Mouse (Mus musculus) hindbrain, embryonic 13.5 days (tissue): ENCODE measurements around the gene Samd4. TPM values are rescaled to one million over a fixed set of nuclear protein-coding genes. Genes with fewer than 3 reads are reported as not detected.

Experiments used
- ATAC-seq: fragments of 200-750 bp; cut with Nextera tagmentation; 2 replicates; pipeline ENCODE4 v1.8.0; 2017; ENCODE audit warnings: moderate TSS enrichment; ENCODE audit not compliant: low FRiP score
- H3K27ac ChIP-seq: fragments of 300-500 bp; sonication (generic); 2 replicates; pipeline ENCODE4 v1.5.1; 2015; ENCODE audit warnings: inconsistent platforms, mild to moderate bottlenecking, moderate library complexity
- H3K27me3 ChIP-seq: fragments of 300-500 bp; sonication (generic); 2 replicates; pipeline ENCODE4 v1.6.1; 2015; ENCODE audit warnings: mild to moderate bottlenecking, inconsistent platforms
- H3K36me3 ChIP-seq: fragments of 300-500 bp; sonication (generic); 2 replicates; pipeline ENCODE4 v1.6.1; 2015; ENCODE audit warnings: mild to moderate bottlenecking, inconsistent platforms
- H3K4me1 ChIP-seq: fragments of 300-500 bp; sonication (generic); replicated peaks from 2 replicates; pipeline ENCODE4 v1.6.1; 2015; ENCODE audit warnings: inconsistent platforms
- H3K4me2 ChIP-seq: fragments of 300-500 bp; sonication (generic); 2 replicates; pipeline ENCODE4 v1.6.1; 2015; ENCODE audit warnings: inconsistent platforms, mild to moderate bottlenecking, moderate library complexity
- H3K4me3 ChIP-seq: fragments of 300-500 bp; sonication (generic); 2 replicates; pipeline ENCODE4 v1.5.1; 2015; ENCODE audit warnings: mild to moderate bottlenecking, inconsistent platforms
- H3K9ac ChIP-seq: fragments of 300-500 bp; sonication (generic); 2 replicates; pipeline ENCODE4 v1.6.1; 2015; ENCODE audit warnings: mild to moderate bottlenecking, inconsistent platforms
- H3K9me3 ChIP-seq: fragments of 300-500 bp; sonication (generic); 2 replicates; pipeline ENCODE4 v1.6.1; 2016; ENCODE audit warnings: inconsistent platforms
- WGBS: fragments of 180-500 bp; shearing (Covaris S2); methylation state at CpG from one replicate; pipeline ENCODE4 v1.1.7; 2015; 5-methylcytosine and 5-hydroxymethylcytosine counted together
- polyA plus RNA-seq: library from polyadenylated mRNA; unstranded; fragments of >200 nt; fragmentation: Nextera tagmentation; extraction: Ambion mirVana; gene quantifications from 2 replicates; pipeline ENCODE4 v1.2.1, GENCODE M21; 2015

Samd4 gene
- polyA plus RNA-seq, 1 experiment from 2014 or later: 3.6 TPM

DNA sequence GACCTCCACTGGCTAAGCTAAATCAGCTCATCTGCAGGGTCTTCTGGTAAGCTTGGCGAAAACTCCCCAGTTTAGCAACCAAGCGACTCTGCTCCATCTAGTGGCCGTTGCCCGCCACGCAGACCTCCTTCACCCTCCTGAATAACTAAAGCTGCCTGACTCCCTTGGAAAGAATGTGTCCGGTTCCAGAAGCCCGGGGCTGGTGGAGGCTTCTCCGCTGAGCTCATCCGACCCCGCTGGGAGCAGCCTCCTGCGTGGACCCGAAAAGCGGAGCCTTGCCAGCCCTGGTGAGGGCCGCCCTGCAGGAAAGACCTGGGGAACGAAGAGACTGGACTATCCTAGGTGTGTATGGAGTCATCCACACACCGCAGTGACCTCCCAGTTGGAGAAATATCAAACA is 204.1 kb downstream of the Samd4 start:
- peak overlapping the region; percentile 70 for H3K9ac ChIP-seq
- peak overlapping the region; percentile 79 for H3K4me2 ChIP-seq
- peak overlapping the region; percentile 36 for H3K4me3 ChIP-seq
- WGBS: 3% methylated on average over 16 of the region's 16 CpGs
- peak; percentile 91 for ATAC-seq
- no peaks in the 10 kb centered on the region for H3K36me3 ChIP-seq
- H3K27ac ChIP-seq: no peak overlapping the region
- H3K27me3 ChIP-seq: no peaks in the 10 kb centered on the region
- H3K4me1 ChIP-seq: peaks cover 14% of the 10 kb centered on the region
- H3K9me3 ChIP-seq: no peaks in the 10 kb centered on the region

- Histone ChIP-seq H3K27ac (no peak overlapping the region), H3K36me3 (no peaks in the 10 kb centered on the region), H3K27me3 (no peaks in the 10 kb centered on the region), H3K9me3 (no peaks in the 10 kb centered on the region), H3K4me3 (peak overlapping the region; percentile 36), H3K4me1 (peaks cover 14% of the 10 kb centered on the region), H3K9ac (peak overlapping the region; percentile 70; the same call in 1 of the 2 replicates), H3K4me2 (peak overlapping the region; percentile 79)
- ATAC-seq: peak; percentile 61
- WGBS: 28% methylated on average over 5 of the region's 5 CpGs
Observed at GRCm38 (mm10) chr14:47087182-47087581, 204.5 kb downstream of the Samd4 start.

DNA sequence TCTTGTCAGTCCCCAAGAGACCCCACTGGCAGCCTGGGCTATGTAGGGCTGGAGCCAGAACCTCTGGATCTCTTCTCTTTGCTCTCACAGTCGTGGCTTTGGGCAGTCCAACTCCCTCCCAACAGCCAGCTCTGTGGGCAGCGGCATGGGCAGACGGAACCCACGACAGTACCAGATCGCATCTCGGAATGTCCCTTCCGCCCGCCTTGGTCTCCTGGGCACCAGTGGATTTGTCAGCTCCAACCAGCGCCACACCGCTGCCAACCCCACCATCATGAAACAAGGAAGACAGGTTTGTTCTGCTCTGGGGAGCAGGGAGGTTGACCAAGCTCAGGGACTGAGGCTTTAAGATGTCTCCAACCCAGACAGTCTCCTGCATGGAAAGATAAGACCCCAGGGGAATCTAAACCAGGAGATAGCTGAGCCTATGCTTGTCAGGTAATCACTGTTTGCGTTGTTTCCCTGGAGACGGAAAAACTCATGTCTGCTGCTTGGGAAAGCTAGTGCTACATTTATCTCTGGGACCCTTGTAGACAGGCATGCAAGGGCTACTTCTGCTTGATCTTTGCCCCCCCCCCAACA is 205.1 kb downstream of the Samd4 start:
- Histone ChIP-seq H3K4me1 (peaks cover 14% of the 10 kb centered on the region), H3K9ac (no peak overlapping the region), H3K4me2 (no peak overlapping the region), H3K27ac (no peak overlapping the region), H3K9me3 (no peaks in the 10 kb centered on the region), H3K36me3 (no peaks in the 10 kb centered on the region), H3K4me3 (no peak overlapping the region), H3K27me3 (no peaks in the 10 kb centered on the region)
- ATAC-seq: no peak
- 88% methylated on average over 12 of the region's 12 CpGs for WGBS

- Histone ChIP-seq H3K27ac (no peak overlapping the region), H3K4me2 (no peak overlapping the region), H3K9me3 (no peaks in the 10 kb centered on the region), H3K9ac (no peak overlapping the region), H3K27me3 (no peaks in the 10 kb centered on the region), H3K36me3 (no peaks in the 10 kb centered on the region), H3K4me3 (no peak overlapping the region), H3K4me1 (peaks cover 11% of the 10 kb centered on the region)
- 64% methylated on average over 1 of the region's 1 CpGs for WGBS
- no peak for ATAC-seq
Observed at GRCm38 (mm10) chr14:47088339-47088738, 205.7 kb downstream of the Samd4 start.

DNA sequence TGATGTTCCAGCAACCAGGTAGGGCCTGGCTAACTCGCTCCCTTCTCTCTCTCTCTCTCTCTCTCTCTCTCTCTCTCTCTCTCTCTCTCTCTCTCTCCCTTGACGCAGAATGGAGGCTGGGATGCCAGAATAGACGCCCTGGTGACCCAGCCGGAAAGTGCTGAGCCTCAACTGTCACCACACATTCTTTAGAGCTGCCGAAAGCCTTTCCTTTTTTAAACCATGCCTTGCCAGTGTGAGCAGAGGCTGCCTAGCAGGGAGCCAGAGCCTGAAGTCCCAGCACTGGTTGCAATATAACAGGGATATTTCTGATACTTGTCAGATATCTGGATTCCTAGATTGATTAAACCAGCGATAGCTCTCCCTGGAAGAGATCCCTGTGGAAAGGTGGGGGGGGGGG is 206.5 kb downstream of the Samd4 start:
- H3K9me3 ChIP-seq: no peaks in the 10 kb centered on the region

GRCm38 (mm10) chr14:47091908-47092307 is 209.3 kb downstream of the Samd4 start:
- no peaks in the 10 kb centered on the region for H3K27me3 ChIP-seq
- no peak overlapping the region for H3K27ac ChIP-seq
- H3K9ac ChIP-seq: no peak overlapping the region
- peaks cover 7% of the 10 kb centered on the region for H3K4me1 ChIP-seq
- H3K4me2 ChIP-seq: no peak overlapping the region
- no peaks in the 10 kb centered on the region for H3K36me3 ChIP-seq
- no peak for ATAC-seq
- WGBS: 95% methylated on average over 6 of the region's 6 CpGs
- H3K9me3 ChIP-seq: no peaks in the 10 kb centered on the region
- H3K4me3 ChIP-seq: no peak overlapping the region

More for the DNA sequence above, 206.5 kb downstream of the Samd4 start:
- Histone ChIP-seq H3K27ac (no peak overlapping the region), H3K4me3 (no peak overlapping the region), H3K4me2 (no peak overlapping the region), H3K9ac (no peak overlapping the region), H3K36me3 (no peaks in the 10 kb centered on the region), H3K4me1 (peaks cover 11% of the 10 kb centered on the region), H3K27me3 (no peaks in the 10 kb centered on the region)
- no peak for ATAC-seq
- 66% methylated on average over 6 of the region's 6 CpGs for WGBS

GRCm38 (mm10) chr14:47093355-47093792 is 210.7 kb downstream of the Samd4 start:
- no peaks in the 10 kb centered on the region for H3K36me3 ChIP-seq
- no peak overlapping the region for H3K4me2 ChIP-seq
- 74% methylated on average over 16 of the region's 16 CpGs for WGBS
- H3K4me1 ChIP-seq: 0 out of 2 replicates have a peak, but pooled peaks cover 4% of the 10 kb centered on the region
- no peak overlapping the region for H3K4me3 ChIP-seq
- no peaks in the 10 kb centered on the region for H3K9me3 ChIP-seq
- no peak for ATAC-seq
- no peaks in the 10 kb centered on the region for H3K27me3 ChIP-seq
- no peak overlapping the region for H3K27ac ChIP-seq
- H3K9ac ChIP-seq: no peak overlapping the region

- WGBS: 95% methylated on average over 3 of the region's 3 CpGs
- Histone ChIP-seq H3K4me2 (no peak overlapping the region), H3K27ac (no peak overlapping the region), H3K9me3 (no peaks in the 10 kb centered on the region), H3K4me1 (0 out of 2 replicates have a peak, but pooled peaks cover 4% of the 10 kb centered on the region), H3K27me3 (no peaks in the 10 kb centered on the region), H3K4me3 (no peak overlapping the region), H3K9ac (no peak overlapping the region), H3K36me3 (no peaks in the 10 kb centered on the region)
- no peak for ATAC-seq
Observed at GRCm38 (mm10) chr14:47095036-47095435, 212.4 kb downstream of the Samd4 start.

DNA sequence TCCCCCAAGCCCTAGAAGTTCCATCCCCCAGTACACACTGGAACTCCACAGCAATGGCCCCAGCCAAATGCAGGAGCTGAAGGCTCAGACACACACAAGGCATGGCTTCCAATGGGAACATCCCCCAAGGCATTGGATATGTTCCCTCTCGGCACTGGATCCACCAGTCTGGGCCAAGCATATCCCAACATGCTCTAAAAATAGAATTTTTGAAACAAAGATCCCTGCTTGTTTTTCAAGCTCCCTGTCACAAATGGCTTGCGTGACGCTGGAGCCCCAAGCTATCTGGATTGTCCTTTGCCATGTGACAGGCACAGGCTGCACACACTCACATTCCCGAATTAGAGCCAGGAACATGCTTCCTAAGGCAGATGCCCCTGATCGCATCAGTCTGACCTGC is 213.7 kb downstream of the Samd4 start:
- no peak for ATAC-seq
- H3K9ac ChIP-seq: no peak overlapping the region
- no peak overlapping the region for H3K4me2 ChIP-seq
- H3K9me3 ChIP-seq: no peaks in the 10 kb centered on the region
- 0 out of 2 replicates have a peak, but pooled peaks cover 4% of the 10 kb centered on the region for H3K4me1 ChIP-seq
- no peak overlapping the region for H3K4me3 ChIP-seq
- WGBS: 87% methylated on average over 5 of the region's 5 CpGs
- no peaks in the 10 kb centered on the region for H3K27me3 ChIP-seq
- no peak overlapping the region for H3K27ac ChIP-seq
- H3K36me3 ChIP-seq: no peaks in the 10 kb centered on the region

DNA sequence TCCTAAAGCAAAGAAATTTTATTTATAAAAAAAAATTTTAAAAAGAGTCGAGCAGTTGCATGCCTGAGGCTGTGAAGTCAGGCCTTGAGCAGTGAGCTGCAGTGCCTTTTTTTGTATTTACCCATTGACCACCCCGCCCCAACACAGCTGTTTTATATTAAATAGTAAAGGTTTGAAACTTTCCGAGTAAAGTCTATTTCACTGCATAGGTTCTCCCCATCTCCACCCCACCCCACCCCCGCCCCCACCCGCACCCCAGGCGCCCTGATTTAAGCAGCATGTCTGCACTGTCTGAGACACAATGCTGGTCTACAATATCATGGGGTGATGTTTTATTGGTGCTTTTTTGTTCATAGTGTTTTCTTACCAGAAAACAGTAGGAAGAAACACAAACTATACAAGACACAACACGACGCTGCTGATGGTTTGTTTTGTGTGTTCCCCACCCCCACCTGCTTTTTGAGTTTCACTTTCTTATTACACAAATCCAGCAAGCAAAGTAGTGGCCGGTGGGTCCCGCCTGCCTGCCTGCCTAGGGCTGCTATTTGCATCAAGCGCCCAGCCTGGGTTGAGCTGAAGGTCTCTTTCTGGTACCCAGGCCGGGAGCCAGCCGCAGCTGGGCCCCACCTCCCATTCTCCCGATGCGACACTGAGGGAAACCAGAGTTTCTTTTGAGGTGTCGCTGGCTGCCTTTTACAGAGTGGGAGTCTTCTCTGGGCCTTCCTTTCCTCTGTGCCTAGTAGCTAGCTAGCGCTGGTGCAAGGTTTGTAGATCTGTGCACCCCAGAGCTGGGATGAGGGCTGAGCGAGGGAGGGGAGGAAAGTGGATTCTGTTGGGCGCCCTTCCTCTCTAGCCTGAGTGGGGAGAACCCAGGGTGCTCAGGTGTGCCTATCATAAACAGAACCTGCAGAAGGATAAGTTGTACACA is 221.9 kb downstream of the Samd4 start:
- no peaks in the 10 kb centered on the region for H3K9me3 ChIP-seq

DNA sequence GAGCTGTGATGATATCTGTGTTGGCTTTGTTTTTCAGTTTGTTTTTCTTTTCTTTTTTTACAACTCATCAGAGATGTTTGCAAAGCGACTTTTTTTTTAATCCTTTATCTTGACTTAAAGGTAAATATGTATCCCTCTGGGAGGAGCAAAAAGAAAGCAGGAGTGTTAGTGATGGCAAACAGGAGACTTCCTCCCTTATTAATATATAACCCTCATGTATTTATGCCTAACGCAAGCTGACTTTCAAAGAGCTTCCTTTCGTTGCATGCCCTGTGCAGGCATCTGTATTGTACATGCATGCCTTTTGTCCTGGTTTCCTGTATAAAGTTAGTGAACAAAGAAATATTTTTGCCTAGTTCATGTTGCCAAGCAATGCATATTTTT is 222.5 kb downstream of the Samd4 start:
- Histone ChIP-seq H3K4me1 (peaks cover 5% of the 10 kb centered on the region; the same call in 1 of the 2 replicates), H3K9ac (no peak overlapping the region), H3K27me3 (no peaks in the 10 kb centered on the region), H3K4me3 (no peak overlapping the region), H3K4me2 (no peak overlapping the region), H3K9me3 (no peaks in the 10 kb centered on the region), H3K27ac (no peak overlapping the region), H3K36me3 (no peaks in the 10 kb centered on the region)
- ATAC-seq: no peak
- WGBS: 87% methylated on average over 3 of the region's 3 CpGs

More for the DNA sequence above, 221.9 kb downstream of the Samd4 start:
- no peak for ATAC-seq
- WGBS: 32% methylated on average over 19 of the region's 19 CpGs
- Histone ChIP-seq H3K4me2 (no peak overlapping the region), H3K27me3 (no peaks in the 10 kb centered on the region), H3K4me1 (peaks cover 5% of the 10 kb centered on the region; the same call in 1 of the 2 replicates), H3K9ac (no peak overlapping the region), H3K4me3 (no peak overlapping the region), H3K36me3 (no peaks in the 10 kb centered on the region), H3K27ac (no peak overlapping the region)

DNA sequence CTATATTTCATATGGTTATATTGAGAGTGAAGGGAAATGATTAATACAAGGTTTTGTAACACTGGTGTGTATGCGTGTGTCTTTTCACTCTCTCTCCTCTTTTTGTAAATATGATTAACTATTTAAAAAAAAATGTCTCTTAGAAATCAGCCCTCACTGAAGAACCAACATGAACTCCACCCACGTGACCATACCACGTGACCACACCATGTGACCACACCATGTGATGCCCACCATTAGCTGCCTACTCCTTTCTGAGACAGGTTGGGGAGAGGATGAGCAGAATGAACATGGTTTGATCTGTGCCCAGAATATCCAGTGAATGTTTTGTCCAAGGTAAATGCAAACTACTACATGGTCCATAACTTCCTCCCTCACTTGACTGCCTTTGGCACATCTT is 223.1 kb downstream of the Samd4 start:
- ATAC-seq: no peak
- whole genome bisulfite sequencing: 96% methylated on average over 3 of the region's 3 CpGs

More for the DNA sequence above, 223.1 kb downstream of the Samd4 start:
- Histone ChIP-seq H3K9ac (no peak overlapping the region), H3K27me3 (no peaks in the 10 kb centered on the region), H3K27ac (no peak overlapping the region), H3K9me3 (no peaks in the 10 kb centered on the region), H3K4me1 (peaks cover 5% of the 10 kb centered on the region; the same call in 1 of the 2 replicates), H3K4me2 (no peak overlapping the region), H3K4me3 (no peak overlapping the region), H3K36me3 (no peaks in the 10 kb centered on the region)
